Mouse (Mus musculus) ES-E14 (cell line): ENCODE measurements at regions not wholly inside any gene's neighbourhood (a gene's known extent, or its start where the extent isn't known, plus 50 kb on each side); places are given as distances from the start of the nearest gene placed in this dataset.

ENCODE experiments used
- DNase-seq: peaks from one replicate; pipeline ENCODE4 v3.0.0-alpha.2; 2013; ENCODE audit warnings: low read depth, low spot score
- H3K27ac ChIP-seq: 2 replicates; pipeline ENCODE4 v1.5.1; 2012; ENCODE audit warnings: low read depth, mild to moderate bottlenecking, low read length, moderate library complexity, mixed read lengths; ENCODE audit not compliant: poor library complexity, insufficient read depth, severe bottlenecking
- H3K36me3 ChIP-seq: 2 replicates; pipeline ENCODE4 v1.6.1; 2012; ENCODE audit warnings: mild to moderate bottlenecking, low read length, moderate library complexity, mixed read lengths; ENCODE audit not compliant: control insufficient read depth, poor library complexity, insufficient read depth, severe bottlenecking
- H3K4me1 ChIP-seq, 2 experiments: fragments of 150-350 bp in 1 of 2; sonication (generic) in 1 of 2; 2 replicates each; pipeline ENCODE4 v1.6.1; 2012; ENCODE audit warnings: low read length in 2 of 2, mild to moderate bottlenecking in 1 of 2, mixed read lengths in 1 of 2; ENCODE audit not compliant: control insufficient read depth in 2 of 2, insufficient read depth in 2 of 2, poor library complexity in 1 of 2
- H3K4me3 ChIP-seq, 2 experiments: fragments of 150-350 bp in 1 of 2; sonication (generic) in 1 of 2; 2 replicates each; pipeline ENCODE4 v1.5.1; 2012; ENCODE audit warnings: low read length in 2 of 2, low read depth in 1 of 2, mild to moderate bottlenecking in 1 of 2, mixed read lengths in 1 of 2; ENCODE audit not compliant: insufficient read depth in 1 of 2, poor library complexity in 1 of 2, severe bottlenecking in 1 of 2
- H3K9ac ChIP-seq: 2 replicates; pipeline ENCODE4 v1.6.1; 2012; ENCODE audit warnings: low read depth, mild to moderate bottlenecking, low read length, mixed read lengths; ENCODE audit not compliant: poor library complexity, insufficient read depth, severe bottlenecking
- H3K9me3 ChIP-seq: fragments of 150-350 bp; sonication (generic); 2 replicates; pipeline ENCODE4 v1.6.1; 2012; ENCODE audit warnings: low read depth, mild to moderate bottlenecking, low read length; ENCODE audit not compliant: control insufficient read depth, insufficient read depth
- CHD2 ChIP-seq: IDR thresholded peaks from 2 replicates; pipeline ENCODE4 v1.6.1; 2014; ENCODE audit warnings: mild to moderate bottlenecking, low read depth, low read length, inconsistent platforms
- HCFC1 ChIP-seq: IDR thresholded peaks from 2 replicates; pipeline ENCODE4 v1.6.1; 2012; ENCODE audit warnings: low read length, inconsistent platforms, borderline replicate concordance; ENCODE audit not compliant: insufficient read depth
- MAFK ChIP-seq: IDR thresholded peaks from 2 replicates; pipeline ENCODE4 v1.6.1; 2014; ENCODE audit warnings: mild to moderate bottlenecking, low read depth, low read length, inconsistent platforms; ENCODE audit not compliant: insufficient read depth
- ZC3H11A ChIP-seq: IDR thresholded peaks from 2 replicates; pipeline ENCODE4 v1.6.1; 2012; ENCODE audit warnings: low read depth, mild to moderate bottlenecking, inconsistent platforms, low read length, borderline replicate concordance
- ZNF384 ChIP-seq: IDR thresholded peaks from 2 replicates; pipeline ENCODE4 v1.6.1; 2012; ENCODE audit warnings: low read depth, low read length, inconsistent platforms
- in situ Hi-C, 2 experiments: fragments of 600-800 bp; cut with MboI; formaldehyde crosslinking; loops; one replicate each; pipeline ENCODE4 v1.15.1; 2025; ENCODE audit warnings: low sequenced_read_pairs in 2 of 2, inconsistent platforms in 1 of 2; ENCODE audit not compliant: unreplicated experiment in 2 of 2

GRCm38 (mm10) chr3:81718911-81719310, 213.5 kb upstream of the Ctso start:
- H3K9me3 ChIP-seq = no peaks in the 10 kb centered on the region
- no peak overlapping the region for H3K27ac ChIP-seq
- no peak overlapping the region for H3K9ac ChIP-seq
- in situ Hi-C loops = no loop called here
- no peak overlapping the region for H3K4me3 ChIP-seq
- no peak for DNase-seq
- TF ChIP-seq ZNF384 (no peak), CHD2 (no peak), ZC3H11A (no peak), HCFC1 (no peak), MAFK (no peak)
- H3K4me1 ChIP-seq = no peaks in the 10 kb centered on the region
- H3K36me3 ChIP-seq = no peaks in the 10 kb centered on the region

DNA sequence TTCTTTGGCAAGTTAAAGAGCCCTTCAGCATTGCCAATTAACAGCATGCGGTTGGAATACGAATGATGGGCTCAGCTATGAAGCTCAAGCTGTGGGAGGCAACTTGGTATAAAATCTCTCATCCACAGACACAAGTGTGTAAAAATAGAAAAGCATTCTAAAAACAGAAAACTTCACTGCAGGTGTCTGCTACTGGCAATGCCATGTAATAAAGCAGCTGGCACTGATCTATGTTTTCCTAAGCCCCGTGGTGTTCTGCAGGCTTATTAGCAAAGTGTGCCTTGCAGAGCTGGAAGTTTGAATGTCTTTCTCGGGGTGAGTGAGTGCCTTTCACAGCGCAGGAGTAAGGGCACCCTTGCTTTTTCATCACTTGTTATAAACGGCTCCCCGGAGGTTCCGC, 196.9 kb upstream of the Ctso start:
- DNase-seq = no peak
- Histone ChIP-seq H3K4me1 (no peaks in the 10 kb centered on the region), H3K9ac (no peak overlapping the region), H3K36me3 (no peaks in the 10 kb centered on the region), H3K4me3 (no peak overlapping the region), H3K27ac (no peak overlapping the region), H3K9me3 (no peaks in the 10 kb centered on the region)
- in situ Hi-C loops = no loop called here
- TF ChIP-seq CHD2 = no peak
- no peak for TF ChIP-seq ZC3H11A
- TF ChIP-seq ZNF384 = no peak
- no peak for TF ChIP-seq MAFK
- TF ChIP-seq HCFC1 = no peak

DNA sequence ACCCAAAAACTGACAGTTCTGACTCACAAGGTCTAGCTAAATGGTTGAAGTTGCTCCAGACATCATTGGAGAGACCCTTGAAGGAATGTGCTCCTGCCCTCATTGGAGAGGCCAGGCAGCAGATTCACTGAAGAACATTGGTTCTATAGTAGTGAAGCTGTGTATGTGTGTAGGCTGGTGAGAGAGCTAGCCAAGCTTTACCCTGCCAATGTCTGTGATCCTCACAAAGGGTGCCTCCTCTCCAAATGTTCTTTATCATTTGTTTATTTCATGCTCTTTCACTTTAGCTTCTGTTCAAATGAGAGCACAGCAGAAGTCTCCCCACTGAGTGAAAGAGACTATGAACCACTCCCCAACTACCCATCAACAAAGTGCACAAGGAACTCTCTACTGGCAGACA, 195.6 kb upstream of the Ctso start:
- no peaks in the 10 kb centered on the region for H3K9me3 ChIP-seq
- H3K4me3 ChIP-seq = no peak overlapping the region
- DNase-seq = no peak
- H3K4me1 ChIP-seq = no peaks in the 10 kb centered on the region
- no peak overlapping the region for H3K27ac ChIP-seq
- TF ChIP-seq HCFC1 (no peak), ZNF384 (no peak), MAFK (no peak), CHD2 (no peak), ZC3H11A (no peak)
- H3K9ac ChIP-seq = no peak overlapping the region
- H3K36me3 ChIP-seq = no peaks in the 10 kb centered on the region
- in situ Hi-C loops = no loop called here

- Histone ChIP-seq H3K4me1 (no peaks in the 10 kb centered on the region), H3K27ac (no peak overlapping the region), H3K4me3 (no peak overlapping the region), H3K9me3 (no peaks in the 10 kb centered on the region), H3K9ac (no peak overlapping the region), H3K36me3 (no peaks in the 10 kb centered on the region)
- DNase-seq = no peak
- in situ Hi-C loops = no loop called here
- no peak for TF ChIP-seq MAFK
- no peak for TF ChIP-seq ZC3H11A
Observed at GRCm38 (mm10) chr3:81742124-81742523, 190.3 kb upstream of the Ctso start.

DNA sequence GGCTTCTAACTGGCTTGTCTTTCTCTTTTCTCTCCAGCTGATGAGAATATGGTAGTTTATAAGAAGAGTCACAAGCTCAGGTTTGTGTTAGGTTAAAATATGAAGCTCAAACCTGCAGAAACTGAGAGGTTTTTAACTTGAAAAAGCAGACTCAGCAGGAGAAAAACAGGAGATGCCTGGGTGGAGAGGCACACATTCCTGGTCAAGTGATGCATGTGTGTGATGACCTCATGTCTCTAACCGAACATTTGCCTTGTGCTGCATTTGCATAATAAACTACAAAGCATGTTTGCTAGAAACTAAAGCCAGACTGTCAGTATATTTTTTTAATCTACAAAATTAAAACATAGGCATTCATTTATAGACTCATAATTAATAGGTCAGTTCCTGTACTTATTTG, 182.2 kb upstream of the Ctso start:
- DNase-seq = no peak
- H3K4me1 ChIP-seq = no peaks in the 10 kb centered on the region
- H3K9ac ChIP-seq = no peak overlapping the region
- in situ Hi-C loops = no loop called here
- TF ChIP-seq ZC3H11A (no peak), MAFK (no peak)
- H3K4me3 ChIP-seq = no peak overlapping the region
- no peak overlapping the region for H3K27ac ChIP-seq
- H3K9me3 ChIP-seq = no peaks in the 10 kb centered on the region
- H3K36me3 ChIP-seq = no peaks in the 10 kb centered on the region
